Mouse (Mus musculus) gastrocnemius, adult 2 months (tissue): Measurements from ENCODE around the gene Sf3a2. TPM values are rescaled to one million over a fixed set of nuclear protein-coding genes. Genes with fewer than 3 reads are reported as not detected.

Experiments used
- DNase-seq: peaks from one replicate; pipeline ENCODE4 v3.0.0; 2022
- H3K27ac ChIP-seq: fragments of 200-600 bp; 2 replicates; pipeline ENCODE4 v1.8.1; 2022; ENCODE audit warnings: mild to moderate bottlenecking
- H3K4me3 ChIP-seq: fragments of 200-600 bp; 2 replicates; pipeline ENCODE4 v1.8.1; 2022; ENCODE audit warnings: mild to moderate bottlenecking, moderate library complexity
- CTCF ChIP-seq: fragments of 200-600 bp; IDR thresholded peaks from 2 replicates; pipeline ENCODE4 v1.8.1; 2022; ENCODE audit warnings: antibody characterized with exemption, mild to moderate bottlenecking, moderate library complexity
- intact Hi-C: fragments of 180-260 bp; cut with DNase I; formaldehyde crosslinking; loops from one replicate; pipeline ENCODE4 v1.15.1; 2025
- microRNA-seq: library from miRNA; unstranded; fragments of <30 nt; microRNA quantifications from one replicate; pipeline ENCODE4 v1.2.0, GENCODE M21; 2021
- total RNA-seq, 2 experiments: library from RNA; stranded (reverse); gene quantifications; 2 replicates each; pipeline ENCODE4 v1.2.3; 2021

Sf3a2 gene
- total RNA-seq, 2 experiments from 2014 or later = 28.9 to 29.1 TPM

GRCm38 (mm10) chr10:80832818-80833217, 34.8 kb downstream of the Sf3a2 start:
- TF ChIP-seq CTCF = no peak
- H3K27ac ChIP-seq = no peak overlapping the region
- intact Hi-C loops = no loop called here

GRCm38 (mm10) chr10:80835617-80836016, 37.6 kb downstream of the Sf3a2 start:
- Histone ChIP-seq H3K4me3 (no peak overlapping the region), H3K27ac (no peak overlapping the region)
- DNase-seq = peak; percentile 21
- no peak for TF ChIP-seq CTCF
- intact Hi-C loops = no loop called here

More at GRCm38 (mm10) chr10:80832818-80833217, 34.8 kb downstream of the Sf3a2 start:
- DNase-seq = no peak
- no peak overlapping the region for H3K4me3 ChIP-seq

GRCm38 (mm10) chr10:80836949-80837379, 39.0 kb downstream of the Sf3a2 start:
- TF ChIP-seq CTCF = no peak
- Histone ChIP-seq H3K27ac (peak overlapping the region; percentile 86), H3K4me3 (no peak overlapping the region; the same call in 1 of the 2 replicates)
- intact Hi-C loops = no loop called here
- DNase-seq = peak; percentile 78

- Histone ChIP-seq H3K4me3 (no peak overlapping the region), H3K27ac (peak overlapping the region; percentile 86)
- TF ChIP-seq CTCF = no peak
- DNase-seq = peak; percentile 87
- intact Hi-C loops = no loop called here
Measured at GRCm38 (mm10) chr10:80837827-80838226, 39.8 kb downstream of the Sf3a2 start.

GRCm38 (mm10) chr10:80838346-80838912, 40.4 kb downstream of the Sf3a2 start:
- Histone ChIP-seq H3K4me3 (no peak overlapping the region), H3K27ac (peak overlapping the region; percentile 86)
- TF ChIP-seq CTCF = no peak
- no peak for DNase-seq
- intact Hi-C loops = no loop called here

- no peak overlapping the region; the same call in 1 of the 2 replicates for H3K27ac ChIP-seq
- intact Hi-C loops = no loop called here
- no peak overlapping the region for H3K4me3 ChIP-seq
- DNase-seq = no peak
- no peak for TF ChIP-seq CTCF
Measured at GRCm38 (mm10) chr10:80839848-80840247, 41.9 kb downstream of the Sf3a2 start.

- Histone ChIP-seq H3K27ac (no peak overlapping the region), H3K4me3 (no peak overlapping the region)
- no peak for TF ChIP-seq CTCF
- no peak for DNase-seq
- intact Hi-C loops = no loop called here
Measured at GRCm38 (mm10) chr10:80841685-80842084, 43.7 kb downstream of the Sf3a2 start.

GRCm38 (mm10) chr10:80842334-80842733, 44.3 kb downstream of the Sf3a2 start:
- no peak for TF ChIP-seq CTCF
- intact Hi-C loops = no loop called here
- DNase-seq = no peak

GRCm38 (mm10) chr10:80843087-80843930, 45.3 kb downstream of the Sf3a2 start:
- no peak for DNase-seq
- Histone ChIP-seq H3K27ac (peak overlapping the region; percentile 79), H3K4me3 (peak overlapping the region; percentile 78)
- intact Hi-C loops = no loop called here
- no peak for TF ChIP-seq CTCF

More at GRCm38 (mm10) chr10:80842334-80842733, 44.3 kb downstream of the Sf3a2 start:
- no peak overlapping the region for H3K27ac ChIP-seq
- no peak overlapping the region for H3K4me3 ChIP-seq

- intact Hi-C loops = no loop called here
- peak within 1 kb of the TSS; percentile 79 for H3K27ac ChIP-seq
- TF ChIP-seq CTCF = no peak
- DNase-seq = peak; percentile 81
- peak within 1 kb of the TSS; percentile 78 for H3K4me3 ChIP-seq
Measured at GRCm38 (mm10) chr10:80843931-80844547, 46.0 kb downstream of the Sf3a2 start, which contains the start of gene Lingo3. Gene Lingo3, minus strand, starts transcription at chr10:80844039.

GRCm38 (mm10) chr10:80845055-80845693, 47.2 kb downstream of the Sf3a2 start:
- intact Hi-C loops = no loop called here
- no peak for DNase-seq
- TF ChIP-seq CTCF = no peak

GRCm38 (mm10) chr10:80845732-80846131, 47.7 kb downstream of the Sf3a2 start:
- intact Hi-C loops = no loop called here
- DNase-seq = no peak
- TF ChIP-seq CTCF = no peak
- Histone ChIP-seq H3K4me3 (no peak overlapping the region), H3K27ac (no peak overlapping the region)

More at GRCm38 (mm10) chr10:80845055-80845693, 47.2 kb downstream of the Sf3a2 start:
- H3K27ac ChIP-seq = peak overlapping the region; percentile 20; the same call in 1 of the 2 replicates
- no peak overlapping the region for H3K4me3 ChIP-seq

- peak overlapping the region; percentile 77 for H3K27ac ChIP-seq
- no peak for TF ChIP-seq CTCF
- intact Hi-C loops = no loop called here
- H3K4me3 ChIP-seq = peak overlapping the region; percentile 28; the same call in 1 of the 2 replicates
- DNase-seq = peak; percentile 86
Measured at GRCm38 (mm10) chr10:80848571-80848970, 50.6 kb downstream of the Sf3a2 start.

Small RNA genes within 50 kb of the gene (microRNA-seq; reads per million reads assigned to microRNA genes)
- 5.1 reads per million for gene Mir1982

Other genes starting within 250 kb of the Sf3a2 start
- gene Rexo1, start 236.6 kb upstream of the Sf3a2 start, total RNA-seq = 10 to 100 TPM in 1 of 2 experiments, 1 to 10 TPM in 1; 9.8 to 10.4 TPM
- 1 to 10 TPM in 1 of 2 experiments, under 1 TPM in 1; 0.92 to 1.9 TPM for gene Klf16, start 220.9 kb upstream of the Sf3a2 start, total RNA-seq
- gene Abhd17a, start 207.9 kb upstream of the Sf3a2 start, total RNA-seq = 10 to 100 TPM; 60.6 to 61.7 TPM
- gene Scamp4, start 195.3 kb upstream of the Sf3a2 start, total RNA-seq = 10 to 100 TPM; 17.0 to 17.5 TPM
- under 1 TPM; 0.48 to 0.89 TPM for gene Adat3, start 195.3 kb upstream of the Sf3a2 start, total RNA-seq
- under 1 TPM; 0.28 to 0.38 TPM for gene Gm49322, start 192.2 kb upstream of the Sf3a2 start, total RNA-seq
- gene Csnk1g2, start 175.4 kb upstream of the Sf3a2 start, total RNA-seq = 100 to 1,000 TPM; 101 to 105 TPM
- gene Btbd2, start 141.1 kb upstream of the Sf3a2 start, total RNA-seq = 10 to 100 TPM; 34.7 to 40.0 TPM
- gene Mknk2, start 120.1 kb upstream of the Sf3a2 start, total RNA-seq = 100 to 1,000 TPM; 253 TPM
- 1 to 10 TPM; 4.9 to 5.5 TPM for gene Mob3a, start 96.2 kb upstream of the Sf3a2 start, total RNA-seq
- gene Izumo4, start 96.0 kb upstream of the Sf3a2 start, total RNA-seq = 1 to 10 TPM; 2.6 to 3.0 TPM
- gene Ap3d1, start 55.9 kb upstream of the Sf3a2 start, total RNA-seq = 10 to 100 TPM; 27.0 to 33.5 TPM
- gene Dot1l, start 43.0 kb upstream of the Sf3a2 start, total RNA-seq = 10 to 100 TPM; 19.9 to 23.1 TPM
- 10 to 100 TPM; 22.3 to 29.8 TPM for gene Plekhj1, start 428 bp downstream of the Sf3a2 start, total RNA-seq
- gene Amh, start 7.0 kb downstream of the Sf3a2 start, total RNA-seq = under 1 TPM; 0.38 to 0.98 TPM
- 100 to 1,000 TPM; 397 to 414 TPM for gene Jsrp1, start 15.3 kb downstream of the Sf3a2 start, total RNA-seq
- gene Oaz1, start 28.5 kb downstream of the Sf3a2 start, total RNA-seq = 100 to 1,000 TPM; 579 to 691 TPM
- 10 to 100 TPM; 10.9 to 11.3 TPM for gene Lingo3, start 45.8 kb downstream of the Sf3a2 start, total RNA-seq
- gene Lsm7, start 57.0 kb downstream of the Sf3a2 start, total RNA-seq = 10 to 100 TPM; 13.5 to 20.0 TPM
- gene Sppl2b, start 57.1 kb downstream of the Sf3a2 start, total RNA-seq = 10 to 100 TPM; 11.3 to 18.5 TPM
- under 1 TPM in 1 of 2 experiments, not detected in 1; 0.08 TPM for gene Tmprss9, start 73.7 kb downstream of the Sf3a2 start, total RNA-seq
- gene Timm13, start 102.8 kb downstream of the Sf3a2 start, total RNA-seq = 100 to 1,000 TPM; 110 to 139 TPM
- 1 to 10 TPM; 1.9 to 3.0 TPM for gene Lmnb2, start 120.0 kb downstream of the Sf3a2 start, total RNA-seq
- gene Gadd45b, start 131.9 kb downstream of the Sf3a2 start, total RNA-seq = 10 to 100 TPM; 23.6 to 28.4 TPM
- 1 to 10 TPM in 1 of 2 experiments, under 1 TPM in 1; 0.66 to 1.0 TPM for gene Gng7, start 216.7 kb downstream of the Sf3a2 start, total RNA-seq
- gene Diras1, start 227.5 kb downstream of the Sf3a2 start, total RNA-seq = under 1 TPM in 1 of 2 experiments, not detected in 1; 0.08 TPM
- gene Slc39a3, start 239.2 kb downstream of the Sf3a2 start, total RNA-seq = 10 to 100 TPM; 11.6 to 16.0 TPM